Mouse (Mus musculus): Measurements from ENCODE around the gene Sbno2. TPM values are rescaled to one million over a fixed set of nuclear protein-coding genes. Genes with fewer than 3 reads are reported as not detected.

Sbno2 gene
- polyA plus RNA-seq, 1 experiment from 2014 or later: 14.8 TPM

DNA sequence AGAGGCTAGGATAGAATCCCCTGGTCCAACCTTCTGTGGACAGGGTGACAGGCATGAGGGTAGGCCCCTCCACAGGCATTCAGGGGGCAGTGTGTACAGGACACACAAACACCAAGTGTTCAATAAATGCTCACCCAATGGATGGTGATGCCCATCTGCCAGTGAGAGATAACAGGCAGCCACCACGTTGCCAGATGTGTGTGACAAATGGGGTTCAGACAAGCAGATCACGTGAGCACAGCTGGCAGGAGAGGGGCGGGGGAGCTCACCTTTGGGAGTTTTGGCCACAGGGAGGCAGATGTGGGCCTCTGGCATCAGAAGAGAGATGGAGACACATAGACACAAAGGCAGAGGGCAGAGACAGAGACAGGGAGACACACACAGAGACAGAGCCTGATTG is 24.3 kb downstream of the Sbno2 start:
- 71% methylated on average over 3 of the region's 3 CpGs for WGBS
- H3K4me1 ChIP-seq: peaks cover 14% of the 10 kb centered on the region
- no peak overlapping the region for H3K4me2 ChIP-seq
- no peak overlapping the region for H3K4me3 ChIP-seq (replicated peaks)
- H3K27ac ChIP-seq: no peak overlapping the region
- H3K27me3 ChIP-seq (replicated peaks): no peaks in the 10 kb centered on the region
- peak; percentile 71 for ATAC-seq (ENCODE audit: insufficient read depth, low FRiP score, low read depth)
- H3K9ac ChIP-seq: no peak overlapping the region
- peaks cover 29% of the 10 kb centered on the region for H3K36me3 ChIP-seq
- no peaks in the 10 kb centered on the region for H3K9me3 ChIP-seq

- no peak overlapping the region for H3K27ac ChIP-seq
- no peak overlapping the region for H3K9ac ChIP-seq
- no peak overlapping the region for H3K4me2 ChIP-seq
- no peak overlapping the region for H3K4me3 ChIP-seq (replicated peaks)
- no peaks in the 10 kb centered on the region for H3K9me3 ChIP-seq
- H3K36me3 ChIP-seq: peaks cover 29% of the 10 kb centered on the region
- no peaks in the 10 kb centered on the region for H3K27me3 ChIP-seq (replicated peaks)
- peaks cover 17% of the 10 kb centered on the region for H3K4me1 ChIP-seq
- peak; percentile 67; the same call in 1 of the 2 replicates for ATAC-seq (ENCODE audit: insufficient read depth, low FRiP score, low read depth)
- 72% methylated on average over 16 of the region's 16 CpGs for WGBS
Observed at GRCm38 (mm10) chr10:80080396-80081070, 24.8 kb downstream of the Sbno2 start.

DNA sequence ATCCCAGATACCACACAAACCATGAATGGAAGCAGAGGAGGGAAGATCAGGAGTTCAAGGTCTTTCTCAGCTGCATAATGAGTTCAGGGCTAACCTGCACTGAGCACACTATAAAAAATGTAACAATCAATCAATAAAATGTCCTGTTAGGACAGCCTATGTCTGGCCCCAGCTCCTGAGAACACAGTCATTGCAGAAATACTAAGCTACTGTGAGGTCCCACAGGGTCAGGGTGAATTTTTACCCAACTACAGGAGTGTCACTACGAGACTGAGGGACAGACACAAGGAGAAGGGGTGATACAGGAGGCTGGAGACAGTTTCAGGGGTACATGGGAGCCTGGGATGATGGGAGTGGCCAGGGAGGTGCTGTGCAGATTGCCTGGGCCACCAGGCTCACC is 27.0 kb downstream of the Sbno2 start:
- H3K9ac ChIP-seq: no peak overlapping the region
- H3K36me3 ChIP-seq: peaks cover 17% of the 10 kb centered on the region
- peaks cover 11% of the 10 kb centered on the region; the same call in 1 of the 2 replicates for H3K4me1 ChIP-seq
- no peaks in the 10 kb centered on the region for H3K9me3 ChIP-seq
- WGBS: 96% methylated on average over 1 of the region's 1 CpGs
- no peak overlapping the region for H3K4me3 ChIP-seq (replicated peaks)
- no peak for ATAC-seq (ENCODE audit: insufficient read depth, low FRiP score, low read depth)
- no peak overlapping the region for H3K27ac ChIP-seq
- H3K27me3 ChIP-seq (replicated peaks): no peaks in the 10 kb centered on the region
- no peak overlapping the region for H3K4me2 ChIP-seq

DNA sequence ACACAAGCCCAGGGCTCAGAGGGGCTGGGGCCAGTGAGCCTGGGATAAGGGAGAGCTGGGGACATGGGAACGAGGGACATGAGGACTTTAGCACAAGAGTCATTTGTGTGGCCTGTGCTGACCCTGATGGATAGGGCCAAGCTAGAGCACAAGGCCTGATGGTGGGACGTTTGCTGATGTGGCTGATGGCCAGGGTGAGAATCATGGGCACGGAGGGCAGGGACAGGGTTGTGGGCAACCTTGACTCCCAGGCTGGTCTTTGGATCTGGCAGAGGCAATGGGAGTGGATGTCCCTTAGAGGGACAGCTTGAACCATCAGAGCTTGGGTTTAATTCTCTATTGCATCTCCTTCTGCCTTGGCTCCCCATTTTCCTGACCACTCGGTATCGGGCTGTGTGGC is 28.1 kb downstream of the Sbno2 start:
- WGBS: 86% methylated on average over 5 of the region's 5 CpGs
- H3K9me3 ChIP-seq: no peaks in the 10 kb centered on the region
- H3K36me3 ChIP-seq: peaks cover 14% of the 10 kb centered on the region
- H3K4me1 ChIP-seq: peaks cover 11% of the 10 kb centered on the region; the same call in 1 of the 2 replicates
- no peak overlapping the region for H3K4me3 ChIP-seq (replicated peaks)
- no peaks in the 10 kb centered on the region for H3K27me3 ChIP-seq (replicated peaks)
- ATAC-seq (ENCODE audit: insufficient read depth, low FRiP score, low read depth): no peak
- H3K4me2 ChIP-seq: no peak overlapping the region
- no peak overlapping the region for H3K9ac ChIP-seq
- H3K27ac ChIP-seq: no peak overlapping the region

DNA sequence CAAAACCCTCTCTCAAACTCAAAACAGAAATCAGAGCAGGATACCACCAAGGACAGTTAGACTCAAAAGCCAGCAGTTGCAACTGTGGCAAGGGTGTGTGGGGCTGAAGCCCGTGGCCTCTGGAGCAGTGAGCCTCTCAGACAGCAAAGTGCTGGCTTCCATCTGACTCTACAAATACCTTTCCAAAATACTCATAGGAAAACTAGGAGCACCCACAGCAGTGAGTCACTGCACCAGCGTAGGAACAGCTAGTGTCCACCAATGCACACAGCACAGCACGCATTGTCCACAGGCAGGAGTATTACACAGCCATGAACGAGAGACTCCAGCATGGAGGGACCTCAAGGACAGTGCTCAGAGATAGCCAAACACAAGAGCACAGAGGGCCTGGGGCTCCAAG is 29.0 kb downstream of the Sbno2 start:
- no peaks in the 10 kb centered on the region for H3K27me3 ChIP-seq (replicated peaks)
- 96% methylated on average over 4 of the region's 4 CpGs for WGBS

DNA sequence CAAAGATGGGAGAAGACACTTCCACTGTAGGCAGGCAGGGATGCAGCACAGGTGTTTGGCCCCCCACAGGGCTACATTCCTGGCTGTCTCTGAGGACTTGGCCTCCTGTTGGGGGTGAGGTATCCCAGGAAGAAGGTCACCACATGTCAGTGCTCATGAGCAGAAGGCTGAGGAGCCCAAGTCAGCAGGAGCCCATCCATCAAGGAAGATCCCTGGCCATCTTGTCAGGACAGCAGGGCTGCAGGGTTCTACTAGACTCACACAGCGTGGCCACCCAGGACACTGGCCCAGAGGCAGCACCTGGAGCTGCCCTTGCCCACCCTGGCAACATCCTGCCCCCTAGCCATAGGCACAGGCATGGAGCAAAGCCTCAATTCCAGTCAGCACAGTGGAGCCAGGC is 29.4 kb downstream of the Sbno2 start:
- no peak overlapping the region for H3K9ac ChIP-seq

More for the DNA sequence above, 29.0 kb downstream of the Sbno2 start:
- ATAC-seq (ENCODE audit: insufficient read depth, low FRiP score, low read depth): no peak
- H3K36me3 ChIP-seq: peaks cover 5% of the 10 kb centered on the region
- no peak overlapping the region for H3K9ac ChIP-seq
- no peak overlapping the region for H3K27ac ChIP-seq
- H3K4me1 ChIP-seq: peaks cover 19% of the 10 kb centered on the region
- no peak overlapping the region for H3K4me3 ChIP-seq (replicated peaks)
- H3K4me2 ChIP-seq: no peak overlapping the region
- H3K9me3 ChIP-seq: no peaks in the 10 kb centered on the region

DNA sequence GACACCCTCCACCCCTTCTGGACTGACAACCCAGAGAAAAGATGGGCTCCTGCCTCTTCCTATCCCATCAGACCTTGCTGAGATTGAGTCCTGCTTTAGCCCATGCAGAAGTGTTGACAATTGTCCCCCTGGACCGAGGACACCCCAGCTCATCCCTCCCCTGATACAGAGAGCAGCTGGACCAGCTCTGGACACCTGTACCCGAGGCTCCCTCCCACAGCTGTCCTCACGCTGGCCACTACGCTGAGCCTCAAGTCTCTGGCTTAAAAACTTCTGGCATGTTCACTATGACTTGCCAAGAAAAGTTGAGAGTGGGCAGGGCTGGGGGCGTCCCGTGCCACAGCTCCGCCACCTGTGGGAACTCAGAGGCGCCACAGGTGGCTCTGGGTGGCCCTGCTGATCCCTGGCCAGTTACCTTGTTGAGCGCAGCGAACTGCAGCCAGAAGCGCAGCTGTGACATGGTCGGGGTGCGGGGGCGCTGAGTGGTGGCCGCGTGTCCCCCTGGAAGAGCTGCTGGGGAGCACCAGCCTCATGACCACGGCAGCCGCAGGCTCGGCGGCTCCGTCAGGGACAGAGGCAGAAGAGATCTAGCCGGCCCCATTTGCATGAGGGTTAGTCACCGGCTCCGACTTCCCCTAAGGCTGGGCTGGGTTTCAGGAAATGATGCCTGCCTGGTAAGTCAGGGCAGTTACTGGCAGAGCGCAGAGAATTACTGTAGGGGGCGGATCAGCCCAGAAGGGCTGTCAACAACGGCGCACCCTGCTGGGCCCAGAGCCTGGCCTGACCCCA is 30.4 kb downstream of the Sbno2 start:
- peak overlapping the region; percentile 81 for H3K27ac ChIP-seq
- H3K36me3 ChIP-seq: no peaks in the 10 kb centered on the region
- H3K9me3 ChIP-seq: no peaks in the 10 kb centered on the region
- H3K27me3 ChIP-seq (replicated peaks): no peaks in the 10 kb centered on the region
- peak; percentile 70 for ATAC-seq (ENCODE audit: insufficient read depth, low FRiP score, low read depth)
- H3K4me2 ChIP-seq: peak overlapping the region; percentile 51
- H3K4me1 ChIP-seq: peaks cover 25% of the 10 kb centered on the region
- H3K9ac ChIP-seq: no peak overlapping the region
- peak overlapping the region; percentile 28 for H3K4me3 ChIP-seq (replicated peaks)
- WGBS: 24% methylated on average over 28 of the region's 28 CpGs

More for the DNA sequence above, 29.4 kb downstream of the Sbno2 start:
- Histone ChIP-seq H3K27ac (no peak overlapping the region), H3K27me3 (replicated peaks) (no peaks in the 10 kb centered on the region), H3K4me1 (peaks cover 22% of the 10 kb centered on the region), H3K4me3 (replicated peaks) (no peak overlapping the region), H3K36me3 (peaks cover 3% of the 10 kb centered on the region; the same call in 1 of the 2 replicates), H3K9me3 (no peaks in the 10 kb centered on the region), H3K4me2 (no peak overlapping the region)
- 65% methylated on average over 1 of the region's 1 CpGs for WGBS
- no peak for ATAC-seq (ENCODE audit: insufficient read depth, low FRiP score, low read depth)

DNA sequence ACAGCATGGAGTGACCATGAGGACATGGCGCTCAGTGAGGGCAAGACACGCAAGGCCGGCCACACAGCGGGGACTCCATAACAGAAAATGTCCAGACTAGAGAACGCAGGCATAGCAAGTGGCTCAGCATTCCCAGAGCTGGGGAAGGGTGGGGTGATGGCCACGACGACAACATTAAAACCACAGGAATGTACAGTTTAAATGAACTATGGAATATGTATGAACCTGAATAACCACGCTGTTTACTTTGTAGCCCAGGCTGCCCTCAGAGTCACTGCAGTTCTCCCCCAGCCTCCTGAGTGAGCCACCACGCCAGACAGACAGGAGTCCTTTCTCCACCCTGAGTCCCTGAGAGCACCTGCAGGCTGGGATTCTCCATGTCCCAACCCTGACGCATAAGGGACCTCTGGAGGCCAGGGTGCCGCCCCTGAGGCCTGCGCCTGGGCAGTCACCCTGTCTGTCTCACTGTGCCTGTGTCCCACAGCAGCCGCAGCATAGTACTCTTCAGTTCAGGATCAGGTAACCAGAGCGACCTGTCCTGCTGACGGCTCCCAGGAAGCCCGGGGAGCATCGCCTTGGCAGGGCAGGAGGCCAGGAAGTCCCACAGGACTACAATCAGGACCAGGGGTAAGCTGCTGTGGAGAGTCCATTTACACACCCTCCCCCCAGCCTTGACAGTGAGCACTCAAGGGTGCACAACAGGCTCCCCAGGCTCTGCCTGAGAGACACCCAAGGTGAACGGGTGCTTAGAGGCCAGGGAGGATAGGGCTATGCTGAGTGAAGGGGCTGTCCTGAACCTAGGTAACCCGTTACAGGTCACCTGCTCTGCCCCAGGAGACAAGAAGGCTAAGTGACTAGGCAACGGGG is 32.5 kb downstream of the Sbno2 start:
- Histone ChIP-seq H3K27ac (no peak overlapping the region), H3K36me3 (no peaks in the 10 kb centered on the region), H3K4me3 (replicated peaks) (no peak overlapping the region), H3K9ac (no peak overlapping the region), H3K27me3 (replicated peaks) (no peaks in the 10 kb centered on the region), H3K4me1 (peaks cover 25% of the 10 kb centered on the region), H3K4me2 (no peak overlapping the region), H3K9me3 (no peaks in the 10 kb centered on the region)
- ATAC-seq (ENCODE audit: insufficient read depth, low FRiP score, low read depth): no peak
- 80% methylated on average over 20 of the region's 20 CpGs for WGBS

- H3K27me3 ChIP-seq (replicated peaks): no peaks in the 10 kb centered on the region
- H3K4me2 ChIP-seq: peak overlapping the region; percentile 14; the same call in 1 of the 2 replicates
- H3K36me3 ChIP-seq: peaks cover 2% of the 10 kb centered on the region; the same call in 1 of the 2 replicates
- no peak overlapping the region for H3K9ac ChIP-seq
- H3K4me1 ChIP-seq: peaks cover 25% of the 10 kb centered on the region
- no peak overlapping the region for H3K4me3 ChIP-seq (replicated peaks)
- H3K27ac ChIP-seq: peak overlapping the region; percentile 83
- H3K9me3 ChIP-seq: no peaks in the 10 kb centered on the region
- ATAC-seq (ENCODE audit: insufficient read depth, low FRiP score, low read depth): no peak; the same call in 1 of the 2 replicates
- 68% methylated on average over 3 of the region's 3 CpGs for WGBS
Observed at GRCm38 (mm10) chr10:80071516-80071900, 33.9 kb downstream of the Sbno2 start.

DNA sequence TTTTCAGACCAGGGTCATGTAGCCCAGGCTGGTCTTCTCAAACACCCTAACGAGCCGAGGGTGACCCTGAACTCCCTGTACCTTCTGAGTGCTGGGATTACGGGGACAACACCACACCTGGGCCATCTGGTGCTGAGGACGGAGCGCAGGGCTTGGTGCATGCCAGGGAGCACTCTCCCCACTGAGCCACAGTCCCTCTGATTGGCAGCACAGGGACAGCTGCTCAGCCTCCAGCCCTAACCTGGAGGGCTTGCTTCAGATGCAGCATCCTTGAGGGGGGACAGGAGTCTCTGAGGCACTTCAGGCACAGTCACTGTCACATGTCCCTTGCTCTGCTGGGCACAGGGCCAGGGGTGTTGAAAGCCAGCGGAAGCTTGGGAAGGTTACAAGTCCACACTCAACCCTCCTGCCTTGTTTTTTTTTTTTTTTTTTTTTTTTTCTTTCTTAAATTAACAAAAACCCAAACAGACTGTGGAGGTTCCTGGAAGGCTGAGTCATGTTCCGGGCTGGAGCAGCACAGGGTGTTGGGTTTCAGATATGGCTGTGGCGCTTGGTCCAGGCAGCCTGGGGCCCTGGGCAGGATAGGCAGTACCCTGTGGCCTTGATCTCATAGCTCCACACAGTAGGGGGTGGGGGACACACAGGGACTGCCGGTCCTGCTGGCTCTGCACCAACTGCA is 34.4 kb downstream of the Sbno2 start:
- H3K4me2 ChIP-seq: peak overlapping the region; percentile 14; the same call in 1 of the 2 replicates
- ATAC-seq (ENCODE audit: insufficient read depth, low FRiP score, low read depth): peak; percentile 87
- H3K9ac ChIP-seq: no peak overlapping the region
- 44% methylated on average over 9 of the region's 9 CpGs for WGBS
- no peaks in the 10 kb centered on the region for H3K9me3 ChIP-seq
- no peaks in the 10 kb centered on the region for H3K27me3 ChIP-seq (replicated peaks)
- H3K4me3 ChIP-seq (replicated peaks): no peak overlapping the region
- H3K4me1 ChIP-seq: peaks cover 25% of the 10 kb centered on the region
- H3K27ac ChIP-seq: peak overlapping the region; percentile 83
- H3K36me3 ChIP-seq: peaks cover 2% of the 10 kb centered on the region; the same call in 1 of the 2 replicates

GRCm38 (mm10) chr10:80069948-80070450 is 35.4 kb downstream of the Sbno2 start:
- Histone ChIP-seq H3K9me3 (no peaks in the 10 kb centered on the region), H3K4me2 (no peak overlapping the region), H3K4me1 (peaks cover 17% of the 10 kb centered on the region), H3K9ac (no peak overlapping the region), H3K27me3 (replicated peaks) (no peaks in the 10 kb centered on the region), H3K4me3 (replicated peaks) (no peak overlapping the region), H3K27ac (no peak overlapping the region), H3K36me3 (peaks cover 2% of the 10 kb centered on the region; the same call in 1 of the 2 replicates)
- no peak for ATAC-seq (ENCODE audit: insufficient read depth, low FRiP score, low read depth)
- 90% methylated on average over 4 of the region's 4 CpGs for WGBS

All from stomach, embryonic 15.5 days (tissue).